Mouse (Mus musculus): ENCODE data around the gene Kidins220. TPM values are rescaled to one million over a fixed set of nuclear protein-coding genes. Genes with fewer than 3 reads are reported as not detected.

The Kidins220 gene
- polyA plus RNA-seq, 1 experiment from 2014 or later: 131 TPM

DNA sequence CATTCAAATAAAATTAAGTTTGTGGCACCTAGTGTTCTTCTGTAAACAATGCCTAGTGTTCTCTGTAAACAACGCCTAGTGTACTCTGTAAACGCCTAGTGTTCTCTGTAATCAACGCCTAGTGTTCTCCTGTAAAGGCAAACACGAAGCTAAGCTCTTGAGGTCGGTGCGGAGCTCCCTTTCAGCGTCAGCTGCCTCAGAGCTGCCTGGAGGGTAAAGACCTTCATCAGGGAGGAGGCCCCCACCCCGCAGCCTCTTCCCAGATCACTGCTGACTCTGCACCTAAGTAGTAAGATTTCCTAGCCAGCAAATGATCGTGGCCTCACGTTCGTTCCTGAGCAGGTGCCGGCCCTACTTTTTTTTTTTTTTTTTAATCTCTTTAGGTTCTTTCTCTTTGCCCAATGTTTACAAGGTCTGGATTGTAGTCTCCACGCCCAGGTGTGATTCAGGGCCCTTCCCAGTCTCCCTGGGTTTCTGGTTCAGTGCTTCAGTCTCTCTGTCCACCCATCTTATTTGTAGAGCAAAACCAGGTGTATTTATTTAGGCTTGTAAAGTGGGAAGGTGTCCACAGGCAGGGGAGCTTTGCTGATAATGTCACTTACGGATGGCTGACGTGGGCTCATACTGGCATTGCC, 37.1 kb downstream of the Kidins220 start:
- Histone ChIP-seq H3K27me3 (replicated peaks; ENCODE audit: control insufficient read depth, insufficient read depth, low read length) (no peaks in the 10 kb centered on the region), H3K4me3 (ENCODE audit: low read depth, low read length) (no peak overlapping the region), H3K9ac (ENCODE audit: low read length) (no peak overlapping the region), H3K4me1 (ENCODE audit: control insufficient read depth, insufficient read depth, low read length) (no peaks in the 10 kb centered on the region), H3K27ac (ENCODE audit: low read depth, low read length) (no peak overlapping the region), H3K9me3 (replicated peaks; ENCODE audit: control insufficient read depth, low read length) (no peaks in the 10 kb centered on the region), H3K4me2 (ENCODE audit: low read length) (no peak overlapping the region), H3K36me3 (ENCODE audit: control insufficient read depth, insufficient read depth, low read length) (peaks cover 89% of the 10 kb centered on the region)
- ATAC-seq (no peak), DNase-seq (ENCODE audit: low spot score) (no peak)
- WGBS: 81% methylated on average over 15 of the region's 15 CpGs

DNA sequence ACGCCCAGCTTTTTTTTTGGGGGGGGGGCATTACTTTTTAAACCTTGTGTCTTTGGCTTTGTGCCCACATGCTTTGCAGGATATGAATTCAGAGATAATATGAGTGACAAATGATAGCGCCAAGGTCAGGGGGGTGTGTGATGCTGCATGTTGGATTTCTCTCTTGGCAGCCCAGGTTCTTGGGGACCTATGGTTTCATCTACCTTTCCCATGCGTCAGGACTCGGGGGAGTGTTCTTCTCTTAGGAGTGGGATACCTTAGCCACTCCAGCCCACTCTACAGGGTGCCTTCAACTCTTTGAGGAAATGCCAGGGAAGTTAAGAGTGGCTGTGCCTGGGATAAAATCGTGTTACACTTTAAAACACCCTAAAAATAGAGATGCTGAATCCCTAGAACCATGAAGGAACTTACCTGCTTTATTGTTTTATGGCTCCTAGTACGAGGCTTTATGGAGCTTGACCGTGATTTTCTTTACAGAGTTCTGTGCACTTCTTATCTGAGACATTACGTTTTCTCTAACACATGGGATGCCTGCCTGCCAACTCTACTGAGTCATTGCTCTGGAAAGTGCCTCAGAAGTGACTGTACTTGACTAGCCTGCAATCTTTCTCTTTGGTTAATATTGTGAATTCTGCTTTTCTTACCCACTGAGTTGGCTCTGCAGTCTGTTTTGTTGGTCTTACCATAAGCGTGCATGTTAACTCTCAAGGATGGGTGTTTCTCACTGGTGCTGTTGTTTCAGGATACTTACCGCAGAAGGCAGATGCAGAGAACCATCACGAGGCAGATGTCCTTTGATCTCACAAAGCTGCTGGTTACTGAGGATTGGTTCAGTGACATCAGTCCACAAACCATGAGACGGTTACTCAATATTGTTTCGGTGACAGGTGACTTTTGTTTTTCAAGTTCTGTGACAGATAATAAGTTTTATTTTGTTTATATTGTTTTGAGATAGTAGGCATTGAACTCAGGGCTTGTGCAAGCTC, 38.1 kb downstream of the Kidins220 start:
- Histone ChIP-seq H3K9ac (ENCODE audit: low read length) (no peak overlapping the region), H3K4me1 (ENCODE audit: control insufficient read depth, insufficient read depth, low read length) (no peaks in the 10 kb centered on the region), H3K4me2 (ENCODE audit: low read length) (no peak overlapping the region), H3K4me3 (ENCODE audit: low read depth, low read length) (no peak overlapping the region), H3K9me3 (replicated peaks; ENCODE audit: control insufficient read depth, low read length) (no peaks in the 10 kb centered on the region), H3K36me3 (ENCODE audit: control insufficient read depth, insufficient read depth, low read length) (peaks cover 89% of the 10 kb centered on the region), H3K27ac (ENCODE audit: low read depth, low read length) (no peak overlapping the region), H3K27me3 (replicated peaks; ENCODE audit: control insufficient read depth, insufficient read depth, low read length) (no peaks in the 10 kb centered on the region)
- no peak for ATAC-seq
- 90% methylated on average over 13 of the region's 13 CpGs for WGBS
- DNase-seq (ENCODE audit: low spot score): no peak

DNA sequence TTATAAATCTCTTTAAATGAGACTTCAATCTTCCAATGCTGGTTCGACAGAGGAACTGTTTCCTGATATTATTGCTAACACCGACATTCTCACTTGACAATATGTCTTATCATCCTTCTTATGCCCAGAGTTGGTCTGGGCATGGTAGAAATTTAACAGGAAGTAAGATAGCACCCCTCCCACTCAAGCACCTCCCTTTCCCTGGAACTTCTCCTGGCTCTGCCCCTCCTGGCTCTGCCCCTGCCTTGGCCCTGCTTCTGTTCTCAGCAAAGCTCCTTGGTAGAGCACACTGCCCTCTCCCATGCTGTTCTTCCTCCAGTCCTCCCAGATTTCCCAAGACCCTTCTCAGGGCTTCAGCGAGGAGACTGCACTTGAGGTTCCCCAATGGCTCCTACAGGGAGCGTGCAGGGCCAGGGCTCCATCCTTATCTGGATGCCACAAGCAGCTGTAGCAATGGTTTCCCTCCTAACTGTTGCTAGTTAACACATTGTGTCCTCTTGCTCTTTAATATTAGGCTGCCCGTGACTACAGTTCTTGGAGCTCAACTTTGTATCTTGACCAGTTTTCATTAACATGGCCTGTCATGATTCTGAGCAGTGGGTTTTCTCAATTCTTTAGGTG, 39.7 kb downstream of the Kidins220 start:
- DNase-seq (ENCODE audit: low spot score) (no peak), ATAC-seq (no peak)
- no peak overlapping the region for H3K9ac ChIP-seq (ENCODE audit: low read length)
- no peak overlapping the region for H3K4me3 ChIP-seq (ENCODE audit: low read depth, low read length)
- no peaks in the 10 kb centered on the region for H3K9me3 ChIP-seq (replicated peaks; ENCODE audit: control insufficient read depth, low read length)
- WGBS: 95% methylated on average over 5 of the region's 5 CpGs
- H3K27me3 ChIP-seq (replicated peaks; ENCODE audit: control insufficient read depth, insufficient read depth, low read length): no peaks in the 10 kb centered on the region
- no peak overlapping the region for H3K27ac ChIP-seq (ENCODE audit: low read depth, low read length)
- H3K4me1 ChIP-seq (ENCODE audit: control insufficient read depth, insufficient read depth, low read length): no peaks in the 10 kb centered on the region
- peaks cover 93% of the 10 kb centered on the region for H3K36me3 ChIP-seq (ENCODE audit: control insufficient read depth, insufficient read depth, low read length)
- no peak overlapping the region for H3K4me2 ChIP-seq (ENCODE audit: low read length)

DNA sequence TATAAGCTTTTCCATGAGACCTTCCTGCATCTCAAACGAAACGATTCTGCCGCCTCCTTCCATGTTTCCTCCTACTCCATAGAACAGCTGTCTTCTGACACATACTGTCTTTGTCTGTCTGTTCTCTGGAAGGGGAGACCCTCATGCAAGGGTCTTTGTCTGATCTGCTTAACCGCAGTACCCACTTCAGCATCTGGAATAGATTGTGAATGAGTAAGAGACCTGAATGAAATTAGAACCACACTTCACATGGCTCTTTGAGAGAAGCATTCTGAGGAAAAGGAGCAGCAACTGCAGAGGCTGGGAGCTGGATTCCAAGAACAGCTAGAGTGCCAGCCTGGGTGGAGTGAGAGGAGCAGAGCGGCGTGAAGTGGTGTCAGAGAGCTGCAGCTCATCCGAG, 40.2 kb downstream of the Kidins220 start:
- WGBS: 94% methylated on average over 7 of the region's 7 CpGs
- no peak for ATAC-seq
- no peaks in the 10 kb centered on the region for H3K9me3 ChIP-seq (replicated peaks; ENCODE audit: control insufficient read depth, low read length)
- H3K4me3 ChIP-seq (ENCODE audit: low read depth, low read length): no peak overlapping the region
- H3K4me2 ChIP-seq (ENCODE audit: low read length): no peak overlapping the region
- H3K9ac ChIP-seq (ENCODE audit: low read length): no peak overlapping the region
- H3K4me1 ChIP-seq (ENCODE audit: control insufficient read depth, insufficient read depth, low read length): no peaks in the 10 kb centered on the region
- no peak overlapping the region for H3K27ac ChIP-seq (ENCODE audit: low read depth, low read length)
- DNase-seq (ENCODE audit: low spot score): no peak
- peaks cover 93% of the 10 kb centered on the region for H3K36me3 ChIP-seq (ENCODE audit: control insufficient read depth, insufficient read depth, low read length)
- H3K27me3 ChIP-seq (replicated peaks; ENCODE audit: control insufficient read depth, insufficient read depth, low read length): no peaks in the 10 kb centered on the region

DNA sequence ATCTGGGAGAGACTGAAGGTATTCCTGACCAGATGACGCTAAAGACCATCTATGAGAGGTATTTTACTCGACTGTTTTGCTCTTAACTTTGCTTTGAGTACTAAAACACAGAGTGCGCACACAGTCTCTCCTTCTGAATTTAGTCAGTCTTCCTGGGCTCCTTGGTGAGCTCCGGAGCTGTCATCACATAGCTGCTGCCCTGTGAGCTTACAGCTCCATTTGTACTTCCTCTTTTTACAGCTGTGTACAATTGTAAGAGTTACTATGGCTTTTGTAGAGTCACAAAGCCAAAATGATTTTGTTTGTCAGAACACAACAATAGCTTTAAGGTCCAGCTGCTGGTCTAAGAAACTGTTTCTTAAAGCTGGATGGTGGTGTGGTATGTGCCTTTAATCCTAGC, 42.3 kb downstream of the Kidins220 start:
- Histone ChIP-seq H3K9me3 (replicated peaks; ENCODE audit: control insufficient read depth, low read length) (no peaks in the 10 kb centered on the region), H3K36me3 (ENCODE audit: control insufficient read depth, insufficient read depth, low read length) (peaks cover 84% of the 10 kb centered on the region), H3K27me3 (replicated peaks; ENCODE audit: control insufficient read depth, insufficient read depth, low read length) (no peaks in the 10 kb centered on the region), H3K27ac (ENCODE audit: low read depth, low read length) (no peak overlapping the region), H3K9ac (ENCODE audit: low read length) (no peak overlapping the region), H3K4me2 (ENCODE audit: low read length) (no peak overlapping the region), H3K4me3 (ENCODE audit: low read depth, low read length) (no peak overlapping the region), H3K4me1 (ENCODE audit: control insufficient read depth, insufficient read depth, low read length) (no peaks in the 10 kb centered on the region)
- 95% methylated on average over 4 of the region's 4 CpGs for WGBS
- DNase-seq (ENCODE audit: low spot score) (no peak), ATAC-seq (no peak)

DNA sequence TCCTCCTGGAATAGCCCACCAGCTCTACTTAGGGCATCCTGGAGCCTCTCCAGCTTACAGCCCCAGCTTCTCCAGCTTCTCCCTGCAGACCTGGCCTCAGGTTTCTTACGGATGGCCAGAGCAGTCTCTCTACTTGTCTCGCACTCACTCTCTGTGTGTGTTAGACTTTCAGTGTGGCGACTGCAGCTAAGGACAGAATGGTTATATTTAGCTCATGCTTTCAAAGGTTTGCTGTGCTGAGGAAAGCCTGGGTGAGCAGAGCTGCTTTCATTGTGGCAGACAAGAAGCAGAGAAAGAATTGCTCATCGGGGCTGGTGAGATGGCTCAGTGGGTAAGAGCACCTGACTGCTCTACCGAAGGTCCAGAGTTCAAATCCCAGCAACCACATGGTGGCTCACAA, 46.3 kb downstream of the Kidins220 start:
- DNase-seq (ENCODE audit: low spot score) (no peak), ATAC-seq (no peak)
- H3K4me2 ChIP-seq (ENCODE audit: low read length): no peak overlapping the region
- 90% methylated on average over 5 of the region's 5 CpGs for WGBS
- H3K27ac ChIP-seq (ENCODE audit: low read depth, low read length): no peak overlapping the region
- H3K9ac ChIP-seq (ENCODE audit: low read length): no peak overlapping the region
- H3K4me3 ChIP-seq (ENCODE audit: low read depth, low read length): no peak overlapping the region
- H3K27me3 ChIP-seq (replicated peaks; ENCODE audit: control insufficient read depth, insufficient read depth, low read length): no peaks in the 10 kb centered on the region
- peaks cover 62% of the 10 kb centered on the region for H3K36me3 ChIP-seq (ENCODE audit: control insufficient read depth, insufficient read depth, low read length)
- H3K9me3 ChIP-seq (replicated peaks; ENCODE audit: control insufficient read depth, low read length): no peaks in the 10 kb centered on the region
- no peaks in the 10 kb centered on the region for H3K4me1 ChIP-seq (ENCODE audit: control insufficient read depth, insufficient read depth, low read length)

DNA sequence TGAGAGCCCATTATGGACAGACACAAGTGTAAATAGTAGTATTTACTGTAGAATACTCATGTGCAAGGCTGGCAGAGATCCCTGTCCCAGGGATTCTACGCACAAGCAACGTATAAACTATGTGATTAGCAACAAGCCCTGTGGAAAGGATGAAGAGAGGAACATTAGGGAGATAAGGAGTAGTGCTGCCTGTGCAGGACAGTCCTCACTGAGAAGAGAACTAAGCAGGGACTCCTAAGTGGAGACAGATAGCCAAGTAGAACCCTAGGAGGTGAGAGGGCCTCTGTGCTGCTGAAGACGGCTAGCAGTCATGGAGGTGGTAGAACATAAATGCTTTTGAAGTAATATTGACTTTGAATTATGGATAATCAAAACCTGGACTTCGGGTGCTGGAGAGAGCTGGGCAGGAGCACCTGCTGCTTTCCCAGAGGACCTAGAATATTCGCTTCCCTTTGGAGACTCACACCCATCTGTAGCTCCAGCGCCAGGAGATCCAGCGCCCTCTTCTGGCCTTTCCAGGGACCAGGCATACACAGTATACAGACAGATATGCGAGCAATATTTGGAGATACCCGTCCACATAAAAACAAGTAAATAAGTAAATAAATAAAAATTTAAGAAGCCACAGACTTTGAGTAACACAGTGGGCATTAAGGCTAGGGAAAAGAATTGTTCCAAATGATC, 50.3 kb downstream of the Kidins220 start:
- Histone ChIP-seq H3K9ac (ENCODE audit: low read length) (no peak overlapping the region), H3K4me1 (ENCODE audit: control insufficient read depth, insufficient read depth, low read length) (no peaks in the 10 kb centered on the region), H3K36me3 (ENCODE audit: control insufficient read depth, insufficient read depth, low read length) (peaks cover 33% of the 10 kb centered on the region), H3K4me2 (ENCODE audit: low read length) (no peak overlapping the region), H3K27me3 (replicated peaks; ENCODE audit: control insufficient read depth, insufficient read depth, low read length) (no peaks in the 10 kb centered on the region), H3K9me3 (replicated peaks; ENCODE audit: control insufficient read depth, low read length) (no peaks in the 10 kb centered on the region), H3K27ac (ENCODE audit: low read depth, low read length) (no peak overlapping the region), H3K4me3 (ENCODE audit: low read depth, low read length) (no peak overlapping the region)
- WGBS: 66% methylated on average over 9 of the region's 9 CpGs
- ATAC-seq: no peak
- no peak for DNase-seq (ENCODE audit: low spot score)

- DNase-seq (ENCODE audit: low spot score): no peak
- ATAC-seq: no peak
- Histone ChIP-seq H3K4me1 (ENCODE audit: control insufficient read depth, insufficient read depth, low read length) (no peaks in the 10 kb centered on the region), H3K27me3 (replicated peaks; ENCODE audit: control insufficient read depth, insufficient read depth, low read length) (no peaks in the 10 kb centered on the region), H3K9ac (ENCODE audit: low read length) (no peak overlapping the region), H3K4me3 (ENCODE audit: low read depth, low read length) (no peak overlapping the region), H3K36me3 (ENCODE audit: control insufficient read depth, insufficient read depth, low read length) (peaks cover 37% of the 10 kb centered on the region), H3K27ac (ENCODE audit: low read depth, low read length) (no peak overlapping the region), H3K4me2 (ENCODE audit: low read length) (no peak overlapping the region), H3K9me3 (replicated peaks; ENCODE audit: control insufficient read depth, low read length) (no peaks in the 10 kb centered on the region)
- 92% methylated on average over 7 of the region's 7 CpGs for WGBS
Observed at GRCm38 (mm10) chr12:25026308-25026707, 51.6 kb downstream of the Kidins220 start.
